Mouse (Mus musculus) midbrain, embryonic 11.5 days (tissue): ENCODE measurements around the gene Stra8. TPM values are rescaled to one million over a fixed set of nuclear protein-coding genes. Genes with fewer than 3 reads are reported as not detected.

Experiments used
- polyA plus RNA-seq: library from polyadenylated mRNA; unstranded; fragments of >200 nt; fragmentation: Nextera tagmentation; extraction: Ambion mirVana; gene quantifications from 2 replicates; pipeline ENCODE4 v1.2.1, GENCODE M21; 2014

Stra8 gene
- polyA plus RNA-seq, 1 experiment from 2014 or later, result not detected

Other genes with a start within 250 kb of the Stra8 start
- gene Agbl3, start 139.7 kb upstream of the Stra8 start, polyA plus RNA-seq, result 5.7 and 6.1 TPM in 2 replicates
- 1.00 and 1.3 TPM in 2 replicates for gene Tmem140, start 57.0 kb upstream of the Stra8 start, polyA plus RNA-seq
- 11.8 TPM in 2 replicates for gene Cyren, start 42.1 kb upstream of the Stra8 start, polyA plus RNA-seq
- gene Wdr91, start 9.3 kb upstream of the Stra8 start, polyA plus RNA-seq, result 9.8 and 10.4 TPM in 2 replicates
- gene Slc23a4, start 68.2 kb downstream of the Stra8 start, polyA plus RNA-seq, result 0.34 and 0.36 TPM in 2 replicates
- gene Cnot4, start 213.6 kb downstream of the Stra8 start, polyA plus RNA-seq, result 33.8 and 38.5 TPM in 2 replicates